Mouse (Mus musculus): Measurements from ENCODE around the gene Trappc13. TPM values are rescaled to one million over a fixed set of nuclear protein-coding genes. Genes with fewer than 3 reads are reported as not detected.
A peak's percentile ranks its signal among the peaks of the same experiment; 100 is the strongest.

Trappc13 gene
- total RNA-seq, 1 experiment = 59.0 TPM

DNA sequence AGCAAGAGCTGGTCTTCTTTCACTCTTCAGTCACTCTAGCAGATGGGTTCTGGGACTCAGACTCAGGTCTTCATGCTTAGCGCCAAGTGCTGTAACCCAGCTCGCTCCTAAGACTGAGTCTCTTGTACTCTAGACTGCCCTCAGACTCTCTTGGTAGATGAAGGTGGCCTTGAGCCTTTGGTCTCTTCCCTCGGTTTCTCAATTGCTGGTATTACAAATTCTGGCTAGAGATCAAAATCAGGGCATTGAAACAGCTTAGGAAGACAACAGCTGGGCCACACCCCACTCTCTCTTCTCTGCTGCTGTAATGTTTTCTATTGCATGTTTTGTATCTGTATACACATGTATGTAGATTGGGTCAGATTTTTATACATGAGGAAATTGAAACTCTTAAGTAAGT is 32.6 kb downstream of the Trappc13 start:
- Histone ChIP-seq H3K9me3 (ENCODE audit: control insufficient read depth, insufficient read depth, low read depth, low read length) (no peaks in the 10 kb centered on the region), H3K4me3 (ENCODE audit: insufficient read depth in 1 of 2, low read depth in 1 of 2, low read length in 2 of 2, poor library complexity in 1 of 2, severe bottlenecking in 1 of 2) (no peak overlapping the region), H3K27ac (ENCODE audit: insufficient read depth, low read depth, low read length, poor library complexity, severe bottlenecking) (no peak overlapping the region), H3K36me3 (ENCODE audit: control insufficient read depth, insufficient read depth, low read length, poor library complexity, severe bottlenecking) (peaks cover 28% of the 10 kb centered on the region), H3K4me1 (ENCODE audit: control insufficient read depth in 2 of 2, insufficient read depth in 2 of 2, low read length in 2 of 2, poor library complexity in 1 of 2) (no peaks in the 10 kb centered on the region), H3K9ac (ENCODE audit: insufficient read depth, low read depth, low read length, poor library complexity, severe bottlenecking) (no peak overlapping the region)
- TF ChIP-seq ZC3H11A (IDR thresholded peaks at IDR 0.05; ENCODE audit: borderline replicate concordance, low read depth, low read length) (no peak), ZNF384 (IDR thresholded peaks at IDR 0.05; ENCODE audit: low read depth, low read length) (no peak), CHD2 (IDR thresholded peaks at IDR 0.05; ENCODE audit: low read depth, low read length) (no peak)
- DNase-seq (ENCODE audit: low read depth, low spot score) = no peak
- in situ Hi-C loops (cut with MboI; ENCODE audit: low sequenced_read_pairs in 2 of 2, unreplicated experiment in 2 of 2) = no loop called here

DNA sequence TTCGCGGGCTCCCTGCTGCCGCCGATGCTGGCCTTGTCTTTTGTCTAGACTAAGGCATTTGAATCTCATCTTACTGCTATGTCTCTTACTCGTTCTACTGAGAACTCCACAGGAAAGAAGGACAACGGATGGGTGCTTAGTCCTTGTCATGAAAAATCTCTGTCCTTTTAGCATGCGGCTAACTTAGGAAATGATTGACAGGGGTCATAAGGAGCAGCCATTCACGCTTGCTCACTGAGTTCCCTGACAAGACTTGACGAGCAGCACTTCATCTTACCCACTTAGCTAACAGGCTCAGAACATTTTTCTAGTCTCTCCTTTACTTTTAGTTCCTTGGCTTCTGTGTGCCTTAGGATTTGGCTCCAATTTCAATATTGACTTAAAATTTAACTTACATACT is 33.4 kb downstream of the Trappc13 start:
- Histone ChIP-seq H3K36me3 (ENCODE audit: control insufficient read depth, insufficient read depth, low read length, poor library complexity, severe bottlenecking) (peaks cover 28% of the 10 kb centered on the region), H3K4me3 (ENCODE audit: insufficient read depth in 1 of 2, low read depth in 1 of 2, low read length in 2 of 2, poor library complexity in 1 of 2, severe bottlenecking in 1 of 2) (no peak overlapping the region), H3K27ac (ENCODE audit: insufficient read depth, low read depth, low read length, poor library complexity, severe bottlenecking) (no peak overlapping the region), H3K9me3 (ENCODE audit: control insufficient read depth, insufficient read depth, low read depth, low read length) (no peaks in the 10 kb centered on the region), H3K9ac (ENCODE audit: insufficient read depth, low read depth, low read length, poor library complexity, severe bottlenecking) (no peak overlapping the region), H3K4me1 (ENCODE audit: control insufficient read depth in 2 of 2, insufficient read depth in 2 of 2, low read length in 2 of 2, poor library complexity in 1 of 2) (no peaks in the 10 kb centered on the region)
- no peak for DNase-seq (ENCODE audit: low read depth, low spot score)
- in situ Hi-C loops (cut with MboI; ENCODE audit: low sequenced_read_pairs in 2 of 2, unreplicated experiment in 2 of 2) = no loop called here
- no peak for TF ChIP-seq ZNF384 (IDR thresholded peaks at IDR 0.05; ENCODE audit: low read depth, low read length)
- TF ChIP-seq ZC3H11A (IDR thresholded peaks at IDR 0.05; ENCODE audit: borderline replicate concordance, low read depth, low read length) = no peak

DNA sequence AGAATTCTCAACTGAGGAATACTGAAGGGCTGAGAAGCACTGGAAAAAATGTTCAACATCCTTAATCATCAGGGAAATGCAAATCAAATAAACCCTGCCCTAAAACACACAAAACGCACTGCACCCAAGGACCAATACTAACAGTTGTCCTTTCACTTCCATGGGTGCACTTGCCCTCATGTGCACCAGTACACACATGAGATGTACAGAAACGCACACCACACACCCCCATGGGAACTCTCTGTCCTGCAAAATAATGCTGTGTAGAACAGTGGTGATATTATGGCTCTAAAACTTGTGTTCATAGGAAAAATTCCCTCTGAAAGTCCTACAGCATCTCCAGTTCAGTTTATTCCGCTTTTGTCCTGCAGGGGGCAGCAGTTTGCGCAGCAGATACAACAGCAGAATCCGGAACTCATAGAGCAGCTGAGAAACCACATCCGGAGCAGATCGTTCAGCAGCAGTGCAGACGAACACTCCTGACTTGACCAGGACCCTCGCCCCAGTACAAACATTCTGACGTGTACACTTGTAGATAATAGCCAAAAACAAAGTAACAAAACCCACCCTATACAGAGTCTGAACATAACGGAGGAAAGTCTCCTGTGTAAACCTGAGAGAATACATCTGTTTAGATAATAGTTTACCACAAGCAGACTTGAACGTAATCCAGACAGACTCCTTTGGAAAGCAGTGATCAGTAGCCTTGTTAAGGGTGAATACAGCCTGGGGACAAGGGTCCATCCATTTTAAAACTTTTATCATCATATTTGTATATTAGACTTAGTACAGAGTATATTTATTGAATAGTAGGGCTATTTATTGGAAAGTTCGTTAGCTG is 38.7 kb downstream of the Trappc13 start:
- Histone ChIP-seq H3K9ac (ENCODE audit: insufficient read depth, low read depth, low read length, poor library complexity, severe bottlenecking) (no peak overlapping the region; the same call in 1 of the 2 replicates), H3K4me1 (ENCODE audit: control insufficient read depth in 2 of 2, insufficient read depth in 2 of 2, low read length in 2 of 2, poor library complexity in 1 of 2) (no peaks in the 10 kb centered on the region), H3K4me3 (ENCODE audit: insufficient read depth in 1 of 2, low read depth in 1 of 2, low read length in 2 of 2, poor library complexity in 1 of 2, severe bottlenecking in 1 of 2) (no peak overlapping the region; a peak in 1 of 4 replicates), H3K36me3 (ENCODE audit: control insufficient read depth, insufficient read depth, low read length, poor library complexity, severe bottlenecking) (peaks cover 12% of the 10 kb centered on the region), H3K27ac (ENCODE audit: insufficient read depth, low read depth, low read length, poor library complexity, severe bottlenecking) (no peak overlapping the region), H3K9me3 (ENCODE audit: control insufficient read depth, insufficient read depth, low read depth, low read length) (no peaks in the 10 kb centered on the region)
- TF ChIP-seq HCFC1 (IDR thresholded peaks at IDR 0.05; ENCODE audit: borderline replicate concordance, insufficient read depth, low read length) = no peak
- TF ChIP-seq ZNF384 (IDR thresholded peaks at IDR 0.05; ENCODE audit: low read depth, low read length) = no peak
- TF ChIP-seq ZC3H11A (IDR thresholded peaks at IDR 0.05; ENCODE audit: borderline replicate concordance, low read depth, low read length) = no peak
- TF ChIP-seq MAFK (IDR thresholded peaks at IDR 0.05; ENCODE audit: insufficient read depth, low read depth, low read length) = no peak
- no peak for TF ChIP-seq CHD2 (IDR thresholded peaks at IDR 0.05; ENCODE audit: low read depth, low read length)
- DNase-seq (ENCODE audit: low read depth, low spot score) = peak; percentile 59
- in situ Hi-C loops (cut with MboI; ENCODE audit: low sequenced_read_pairs in 2 of 2, unreplicated experiment in 2 of 2) = no loop called here

DNA sequence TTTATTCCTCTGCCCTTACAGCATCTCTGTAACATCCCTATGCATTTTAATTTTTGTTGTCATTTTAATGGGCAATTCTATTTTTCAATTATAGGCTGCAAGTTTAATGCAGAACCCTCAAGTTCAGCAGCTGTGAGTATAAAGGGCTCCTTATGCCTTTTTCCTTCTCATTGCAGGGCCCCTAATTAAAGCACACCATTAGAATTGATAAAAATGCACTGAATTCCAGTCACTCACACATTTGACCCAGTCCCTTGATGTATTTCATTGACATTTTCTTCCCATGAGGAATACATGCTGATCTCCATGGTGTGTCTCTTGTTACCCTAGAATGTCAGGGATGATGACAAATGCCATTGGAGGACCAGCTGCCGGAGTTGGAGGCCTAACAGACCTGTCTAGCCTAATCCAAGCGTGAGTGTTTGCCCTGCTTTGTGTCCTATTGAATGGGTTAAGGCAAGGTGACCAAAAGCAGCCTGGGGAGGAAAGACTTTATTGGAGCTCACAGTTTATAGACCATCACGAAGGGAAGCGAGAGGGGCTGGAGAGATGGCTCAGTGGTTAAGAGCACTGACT is 43.7 kb downstream of the Trappc13 start:
- no peaks in the 10 kb centered on the region for H3K36me3 ChIP-seq (ENCODE audit: control insufficient read depth, insufficient read depth, low read length, poor library complexity, severe bottlenecking)
- H3K9me3 ChIP-seq (ENCODE audit: control insufficient read depth, insufficient read depth, low read depth, low read length) = no peaks in the 10 kb centered on the region
- TF ChIP-seq ZNF384 (IDR thresholded peaks at IDR 0.05; ENCODE audit: low read depth, low read length) (no peak), CHD2 (IDR thresholded peaks at IDR 0.05; ENCODE audit: low read depth, low read length) (no peak), MAFK (IDR thresholded peaks at IDR 0.05; ENCODE audit: insufficient read depth, low read depth, low read length) (no peak), ZC3H11A (IDR thresholded peaks at IDR 0.05; ENCODE audit: borderline replicate concordance, low read depth, low read length) (no peak), HCFC1 (IDR thresholded peaks at IDR 0.05; ENCODE audit: borderline replicate concordance, insufficient read depth, low read length) (no peak)
- in situ Hi-C loops (cut with MboI; ENCODE audit: low sequenced_read_pairs in 2 of 2, unreplicated experiment in 2 of 2) = no loop called here
- DNase-seq (ENCODE audit: low read depth, low spot score) = no peak
- H3K4me3 ChIP-seq (ENCODE audit: insufficient read depth in 1 of 2, low read depth in 1 of 2, low read length in 2 of 2, poor library complexity in 1 of 2, severe bottlenecking in 1 of 2) = no peak overlapping the region
- no peaks in the 10 kb centered on the region for H3K4me1 ChIP-seq (ENCODE audit: control insufficient read depth in 2 of 2, insufficient read depth in 2 of 2, low read length in 2 of 2, poor library complexity in 1 of 2)
- no peak overlapping the region for H3K9ac ChIP-seq (ENCODE audit: insufficient read depth, low read depth, low read length, poor library complexity, severe bottlenecking)
- no peak overlapping the region for H3K27ac ChIP-seq (ENCODE audit: insufficient read depth, low read depth, low read length, poor library complexity, severe bottlenecking)

Data from ES-E14 (cell line).